Mouse (Mus musculus) colon, adult 2 months (tissue): ENCODE results near the gene Cacng7. TPM values are rescaled to one million over a fixed set of nuclear protein-coding genes. Genes with fewer than 3 reads are reported as not detected.

ENCODE experiments used
- polyA plus RNA-seq: library from polyadenylated mRNA; depleted of rRNA; stranded (reverse); fragments of >200 nt; gene quantifications from 2 replicates; pipeline ENCODE4 v1.2.3, GENCODE M21; 2012; rRNA removed

The Cacng7 gene
- polyA plus RNA-seq: 8.2 and 12.7 TPM in 2 replicates

GRCm38 (mm10) chr7:3332619-3333521 is at the start of gene Cacng7:
Cacng7 (plus strand) TSS chr7:3332955.

GRCm38 (mm10) chr7:3288976-3289970 is 43.5 kb upstream of the Cacng7 start, which contains the start of the genes Myadm and Prkcg:
Myadm (plus strand) TSS chr7:3289080.
Prkcg (plus strand) TSS chr7:3289179.

GRCm38 (mm10) chr7:3390413-3391080 is 57.8 kb downstream of the Cacng7 start, which contains the start of gene Cacng8:
Cacng8 (plus strand) TSS chr7:3390683.

Other genes starting within 250 kb of the Cacng7 start
- gene AU018091, start 163.8 kb upstream of the Cacng7 start, polyA plus RNA-seq: not detected in 2 replicates
- 0.08 TPM in 1 of 2 replicates, not detected in the other for gene Nlrp12, start 83.2 kb upstream of the Cacng7 start, polyA plus RNA-seq
- 262 and 388 TPM in 2 replicates for gene Myadm, start 43.9 kb upstream of the Cacng7 start, polyA plus RNA-seq
- 1.3 and 2.1 TPM in 2 replicates for gene Prkcg, start 43.8 kb upstream of the Cacng7 start, polyA plus RNA-seq
- 0.13 and 0.15 TPM in 2 replicates for gene Cacng8, start 57.7 kb downstream of the Cacng7 start, polyA plus RNA-seq
- gene Cacng6, start 91.2 kb downstream of the Cacng7 start, polyA plus RNA-seq: 0.14 TPM in 1 of 2 replicates, not detected in the other
- 0.07 TPM in 1 of 2 replicates, not detected in the other for gene Tarm1, start 169.7 kb downstream of the Cacng7 start, polyA plus RNA-seq